Mouse (Mus musculus): Measurements from ENCODE around the gene Fancb.

The Fancb gene

GRCm38 (mm10) chrX:164980193-164980775 is at the start of gene Fancb, which contains the start of gene Mospd2:
Gene Fancb, plus strand, starts transcription at chrX:164980592.
Gene Mospd2, minus strand, starts transcription at chrX:164980375.
- peak; percentile 89 for DNase-seq (ENCODE audit: low read depth)

- DNase-seq (ENCODE audit: low read depth) = no peak
Observed at GRCm38 (mm10) chrX:164941540-164941939, 38.9 kb upstream of the Fancb start.

- DNase-seq (ENCODE audit: low read depth) = no peak
Observed at GRCm38 (mm10) chrX:164951858-164952576, 28.4 kb upstream of the Fancb start.

- no peak for DNase-seq (ENCODE audit: low read depth)
Observed at GRCm38 (mm10) chrX:164952601-164953375, 27.6 kb upstream of the Fancb start.

GRCm38 (mm10) chrX:164965750-164966448 is 14.5 kb upstream of the Fancb start:
- DNase-seq (ENCODE audit: low read depth) = no peak

DNA sequence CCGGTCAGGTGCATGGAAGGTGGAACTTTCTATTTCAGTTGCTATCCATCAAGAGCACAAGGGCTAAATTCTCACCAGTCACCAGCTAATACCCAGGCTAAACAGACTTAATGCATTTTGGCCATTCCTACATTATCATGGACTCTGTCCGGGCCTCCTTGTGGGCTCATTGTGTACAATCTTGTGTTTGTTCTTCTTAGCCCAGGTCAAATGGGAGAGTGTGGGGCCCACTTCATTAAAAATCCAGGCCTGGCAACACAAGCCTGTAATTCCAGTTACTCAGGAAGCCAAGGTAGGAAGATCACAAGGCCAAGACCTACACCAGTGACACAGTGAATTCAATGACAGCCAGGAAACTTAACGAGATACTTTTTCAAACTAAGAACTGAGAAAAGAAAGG is 9.2 kb upstream of the Fancb start:
- no peak for DNase-seq (ENCODE audit: low read depth)

- no peak for DNase-seq (ENCODE audit: low read depth)
Observed at GRCm38 (mm10) chrX:164978866-164979265, 1.5 kb upstream of the Fancb start.

DNA sequence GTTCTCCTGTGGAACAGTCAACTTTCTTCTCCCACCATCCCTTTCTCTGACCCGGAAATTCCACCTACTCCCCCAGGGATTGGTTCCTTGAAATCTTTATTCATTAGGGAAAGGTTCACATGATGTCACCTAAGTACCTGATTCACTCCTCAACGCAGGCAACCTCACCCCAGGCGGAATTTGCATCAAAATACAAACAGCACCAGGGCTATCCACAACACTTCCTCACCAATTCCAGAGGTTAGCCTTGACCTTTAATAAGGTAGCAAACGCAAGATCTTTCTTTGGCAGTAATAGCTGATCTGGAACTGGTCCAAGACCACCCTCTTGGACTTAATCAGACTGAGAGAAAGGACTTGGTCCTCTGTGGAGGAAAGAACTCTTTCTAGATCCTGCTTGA is 22.7 kb downstream of the Fancb start:
- DNase-seq (ENCODE audit: low read depth) = no peak

- DNase-seq (ENCODE audit: low read depth) = no peak
Observed at GRCm38 (mm10) chrX:165004779-165005324, 24.5 kb downstream of the Fancb start, which contains the start of gene Gm17604. Gene Gm17604, minus strand, starts transcription at chrX:165004829.
